1 mouse cellular context compared by ENCODE assay signal in genomic region chr12:40966723-40967122, GRCm38 (mm10). TPM values are rescaled to one million over a fixed set of nuclear protein-coding genes. Genes with fewer than 3 reads are reported as not detected.
"Had no signal": no experiment of that assay in that cellular context is flagged by ENCODE, and none has a peak within 500 bp of the region (broad histone marks: within the 10 kb centered on the region; RNA-seq: fewer than 3 reads in every experiment).

No protein-coding gene starts in this region.

RNA-seq across cellular contexts. Expression of gene Immp2l, which starts 57.2 kb away (rescaled TPM):
- total RNA-seq: monocyte, adult 5-6 weeks had no signal
